Mouse (Mus musculus): ENCODE data around the gene Pla2g4d. TPM values are rescaled to one million over a fixed set of nuclear protein-coding genes. Genes with fewer than 3 reads are reported as not detected.

Pla2g4d gene
- 0.11 and 0.24 TPM in 2 replicates for polyA plus RNA-seq (2014; fragmentation: Nextera tagmentation; extraction: Ambion mirVana)

GRCm38 (mm10) chr2:120288995-120289394 is at the start of gene Pla2g4d:
Gene Pla2g4d (minus strand): TSS chr2:120289197.
- WGBS: 81% methylated on average over 5 of the region's 5 CpGs
- Histone ChIP-seq H3K4me3 (ENCODE audit: low read depth, low read length) (no peak within 1 kb of the TSS), H3K4me1 (ENCODE audit: control insufficient read depth, insufficient read depth, low read length) (no peaks in the 10 kb centered on the region), H3K27ac (replicated peaks; ENCODE audit: low read depth, low read length) (no peak within 1 kb of the TSS), H3K9ac (ENCODE audit: low read length) (no peak within 1 kb of the TSS), H3K9me3 (ENCODE audit: control insufficient read depth, low read length) (no peaks in the 10 kb centered on the region), H3K36me3 (ENCODE audit: control insufficient read depth, insufficient read depth, low read length) (no peaks in the 10 kb centered on the region), H3K4me2 (ENCODE audit: low read depth, severe bottlenecking) (no peak within 1 kb of the TSS), H3K27me3 (ENCODE audit: control insufficient read depth, insufficient read depth, low read length) (no peaks in the 10 kb centered on the region)
- no peak for ATAC-seq (ENCODE audit: insufficient number of reproducible peaks, low FRiP score, low TSS enrichment, low read depth)
- no peak for DNase-seq (ENCODE audit: low spot score)

DNA sequence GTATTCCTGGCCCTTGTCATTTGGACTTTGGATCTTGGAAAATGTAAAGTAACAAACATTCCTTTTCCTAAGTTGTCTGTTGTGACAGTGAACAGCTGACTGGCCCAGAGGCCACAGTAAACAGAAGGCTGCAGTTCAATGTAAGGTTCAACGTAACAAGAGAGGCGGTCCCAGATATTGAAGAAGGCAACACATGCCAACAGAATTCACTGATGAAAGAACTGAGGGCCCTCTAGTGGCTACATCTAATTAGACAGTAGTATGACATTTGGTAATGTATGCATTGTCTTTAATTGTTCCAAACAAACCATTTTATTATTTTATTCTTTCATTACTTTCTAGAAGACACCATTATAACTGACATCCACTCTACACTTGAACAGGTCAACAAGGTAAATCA is 48.9 kb upstream of the Pla2g4d start:
- Histone ChIP-seq H3K9me3 (ENCODE audit: control insufficient read depth, low read length) (no peaks in the 10 kb centered on the region), H3K9ac (ENCODE audit: low read length) (no peak overlapping the region), H3K4me2 (ENCODE audit: low read depth, severe bottlenecking) (no peak overlapping the region), H3K36me3 (ENCODE audit: control insufficient read depth, insufficient read depth, low read length) (peaks cover 6% of the 10 kb centered on the region; the same call in 1 of the 2 replicates), H3K27me3 (ENCODE audit: control insufficient read depth, insufficient read depth, low read length) (no peaks in the 10 kb centered on the region), H3K27ac (replicated peaks; ENCODE audit: low read depth, low read length) (no peak overlapping the region), H3K4me1 (ENCODE audit: control insufficient read depth, insufficient read depth, low read length) (no peaks in the 10 kb centered on the region), H3K4me3 (ENCODE audit: low read depth, low read length) (no peak overlapping the region)
- 86% methylated on average over 2 of the region's 2 CpGs for WGBS
- ATAC-seq (ENCODE audit: insufficient number of reproducible peaks, low FRiP score, low TSS enrichment, low read depth): no peak
- no peak for DNase-seq (ENCODE audit: low spot score)

DNA sequence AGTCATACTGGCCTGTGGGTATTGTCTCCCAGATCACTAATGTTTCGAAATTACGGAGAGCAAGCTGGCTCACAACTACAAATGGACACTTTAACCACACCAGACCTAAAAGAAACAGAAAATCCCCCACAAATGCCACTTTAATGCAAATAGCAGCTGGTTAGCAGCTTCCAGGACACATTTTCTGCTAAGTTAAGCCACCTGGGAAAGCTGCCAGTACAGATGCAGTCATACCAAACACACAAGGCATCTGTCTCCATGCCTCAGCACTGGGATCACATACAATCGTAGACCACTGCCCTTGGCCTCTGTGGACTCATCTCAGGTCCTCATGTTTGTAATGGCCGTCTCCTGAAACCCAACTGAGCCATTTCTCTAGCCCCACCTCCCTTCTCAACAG is 42.6 kb upstream of the Pla2g4d start:
- DNase-seq (ENCODE audit: low spot score): no peak

GRCm38 (mm10) chr2:120315077-120315476 is 26.1 kb upstream of the Pla2g4d start:
- 72% methylated on average over 4 of the region's 4 CpGs for WGBS
- no peaks in the 10 kb centered on the region for H3K4me1 ChIP-seq (ENCODE audit: control insufficient read depth, insufficient read depth, low read length)
- ATAC-seq (ENCODE audit: insufficient number of reproducible peaks, low FRiP score, low TSS enrichment, low read depth) (no peak), DNase-seq (ENCODE audit: low spot score) (no peak)
- no peak overlapping the region for H3K4me3 ChIP-seq (ENCODE audit: low read depth, low read length)
- no peaks in the 10 kb centered on the region for H3K27me3 ChIP-seq (ENCODE audit: control insufficient read depth, insufficient read depth, low read length)
- H3K9me3 ChIP-seq (ENCODE audit: control insufficient read depth, low read length): no peaks in the 10 kb centered on the region
- no peak overlapping the region for H3K9ac ChIP-seq (ENCODE audit: low read length)
- no peaks in the 10 kb centered on the region for H3K36me3 ChIP-seq (ENCODE audit: control insufficient read depth, insufficient read depth, low read length)
- H3K4me2 ChIP-seq (ENCODE audit: low read depth, severe bottlenecking): no peak overlapping the region
- H3K27ac ChIP-seq (replicated peaks; ENCODE audit: low read depth, low read length): no peak overlapping the region

More for the DNA sequence above, 42.6 kb upstream of the Pla2g4d start:
- Histone ChIP-seq H3K27ac (replicated peaks; ENCODE audit: low read depth, low read length) (no peak overlapping the region), H3K27me3 (ENCODE audit: control insufficient read depth, insufficient read depth, low read length) (no peaks in the 10 kb centered on the region), H3K9ac (ENCODE audit: low read length) (no peak overlapping the region), H3K4me2 (ENCODE audit: low read depth, severe bottlenecking) (no peak overlapping the region), H3K9me3 (ENCODE audit: control insufficient read depth, low read length) (no peaks in the 10 kb centered on the region), H3K4me1 (ENCODE audit: control insufficient read depth, insufficient read depth, low read length) (no peaks in the 10 kb centered on the region), H3K36me3 (ENCODE audit: control insufficient read depth, insufficient read depth, low read length) (peaks cover 16% of the 10 kb centered on the region), H3K4me3 (ENCODE audit: low read depth, low read length) (no peak overlapping the region)
- no peak for ATAC-seq (ENCODE audit: insufficient number of reproducible peaks, low FRiP score, low TSS enrichment, low read depth)
- 88% methylated on average over 4 of the region's 4 CpGs for WGBS

DNA sequence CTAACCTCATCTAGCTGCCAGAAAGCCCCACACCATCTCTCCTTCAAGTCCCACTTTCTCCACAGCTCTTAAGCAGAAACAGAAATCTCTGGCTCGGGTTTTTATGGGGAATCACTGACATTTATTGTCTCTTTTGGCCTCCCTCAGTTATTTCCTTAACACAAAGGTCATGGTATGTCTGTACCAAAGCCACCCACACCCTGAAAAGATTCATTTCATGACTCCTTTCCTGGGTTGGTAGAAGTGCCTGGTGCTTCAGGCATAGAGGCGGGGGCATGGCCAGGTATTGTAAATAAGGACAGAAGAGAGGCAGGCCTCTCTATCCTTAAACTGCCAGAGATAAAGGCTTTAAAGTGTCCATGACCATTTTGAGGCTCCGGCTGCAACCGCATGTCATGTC is 25.5 kb upstream of the Pla2g4d start:
- Histone ChIP-seq H3K27me3 (ENCODE audit: control insufficient read depth, insufficient read depth, low read length) (no peaks in the 10 kb centered on the region), H3K27ac (replicated peaks; ENCODE audit: low read depth, low read length) (no peak overlapping the region), H3K36me3 (ENCODE audit: control insufficient read depth, insufficient read depth, low read length) (no peaks in the 10 kb centered on the region), H3K9ac (ENCODE audit: low read length) (no peak overlapping the region), H3K4me3 (ENCODE audit: low read depth, low read length) (no peak overlapping the region), H3K4me2 (ENCODE audit: low read depth, severe bottlenecking) (no peak overlapping the region), H3K4me1 (ENCODE audit: control insufficient read depth, insufficient read depth, low read length) (no peaks in the 10 kb centered on the region), H3K9me3 (ENCODE audit: control insufficient read depth, low read length) (no peaks in the 10 kb centered on the region)
- DNase-seq (ENCODE audit: low spot score) (no peak), ATAC-seq (ENCODE audit: insufficient number of reproducible peaks, low FRiP score, low TSS enrichment, low read depth) (no peak)
- WGBS: 79% methylated on average over 4 of the region's 4 CpGs

- Histone ChIP-seq H3K4me3 (ENCODE audit: low read depth, low read length) (no peak within 1 kb of the TSS), H3K4me1 (ENCODE audit: control insufficient read depth, insufficient read depth, low read length) (no peaks in the 10 kb centered on the region), H3K9me3 (ENCODE audit: control insufficient read depth, low read length) (no peaks in the 10 kb centered on the region), H3K27ac (replicated peaks; ENCODE audit: low read depth, low read length) (no peak within 1 kb of the TSS), H3K4me2 (ENCODE audit: low read depth, severe bottlenecking) (no peak within 1 kb of the TSS), H3K36me3 (ENCODE audit: control insufficient read depth, insufficient read depth, low read length) (no peaks in the 10 kb centered on the region), H3K9ac (ENCODE audit: low read length) (no peak within 1 kb of the TSS), H3K27me3 (ENCODE audit: control insufficient read depth, insufficient read depth, low read length) (no peaks in the 10 kb centered on the region)
- ATAC-seq (ENCODE audit: insufficient number of reproducible peaks, low FRiP score, low TSS enrichment, low read depth) (no peak), DNase-seq (ENCODE audit: low spot score) (no peak)
- 44% methylated on average over 3 of the region's 3 CpGs for WGBS
Measured at GRCm38 (mm10) chr2:120313976-120314375, 25.0 kb upstream of the Pla2g4d start, which contains the start of gene Pla2g4f. Gene Pla2g4f (minus strand): TSS chr2:120314165.

DNA sequence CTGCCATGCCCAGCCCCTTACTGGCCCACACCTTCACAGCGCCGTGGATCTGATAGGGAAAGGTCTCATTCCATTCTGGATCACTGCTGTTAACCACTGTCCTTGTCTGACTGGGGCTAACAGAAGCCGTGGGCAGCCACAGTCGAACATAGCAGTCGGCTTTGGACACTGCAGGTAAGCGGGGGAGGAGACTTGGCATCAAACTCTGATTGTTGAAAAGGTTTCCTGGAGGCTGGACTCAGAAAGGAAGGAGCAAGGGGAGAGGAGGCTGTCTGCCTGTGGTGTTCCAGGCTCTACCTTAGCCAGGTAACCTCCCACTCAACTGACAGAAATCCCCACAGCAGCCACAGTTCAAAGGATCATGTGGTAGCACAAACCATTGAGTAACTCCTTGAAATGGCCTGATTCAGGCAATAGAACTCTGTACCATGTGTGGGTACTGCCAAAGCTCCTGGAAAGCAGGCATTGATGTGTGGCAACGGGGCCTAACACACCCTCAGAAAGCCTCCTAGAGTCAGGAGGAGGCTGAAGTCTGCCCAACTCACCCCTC is 23.4 kb upstream of the Pla2g4d start:
- 85% methylated on average over 7 of the region's 7 CpGs for WGBS
- no peak for DNase-seq (ENCODE audit: low spot score)
- Histone ChIP-seq H3K27ac (replicated peaks; ENCODE audit: low read depth, low read length) (no peak overlapping the region), H3K4me3 (ENCODE audit: low read depth, low read length) (no peak overlapping the region), H3K27me3 (ENCODE audit: control insufficient read depth, insufficient read depth, low read length) (no peaks in the 10 kb centered on the region), H3K4me2 (ENCODE audit: low read depth, severe bottlenecking) (no peak overlapping the region), H3K9me3 (ENCODE audit: control insufficient read depth, low read length) (no peaks in the 10 kb centered on the region), H3K4me1 (ENCODE audit: control insufficient read depth, insufficient read depth, low read length) (no peaks in the 10 kb centered on the region), H3K9ac (ENCODE audit: low read length) (no peak overlapping the region), H3K36me3 (ENCODE audit: control insufficient read depth, insufficient read depth, low read length) (no peaks in the 10 kb centered on the region)
- no peak for ATAC-seq (ENCODE audit: insufficient number of reproducible peaks, low FRiP score, low TSS enrichment, low read depth)

DNA sequence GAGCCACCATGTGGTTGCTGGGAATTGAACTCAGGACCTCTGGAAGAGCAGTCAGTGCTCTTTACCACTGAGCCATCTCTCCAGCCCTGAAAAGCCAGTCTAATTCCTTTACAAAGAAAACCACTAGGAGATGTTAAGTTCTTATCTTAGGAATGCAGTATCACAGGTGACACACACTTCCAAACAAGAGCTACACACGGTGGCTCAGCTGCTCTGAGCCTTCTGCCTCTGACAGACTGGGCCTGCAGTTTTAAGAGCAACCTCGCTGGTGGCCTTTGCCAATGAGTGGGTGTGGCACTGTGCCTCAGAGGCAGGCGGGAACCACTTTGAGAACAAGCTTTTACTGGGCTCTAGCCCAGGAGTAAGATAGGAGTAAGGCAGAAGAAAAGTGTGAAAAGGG is 15.1 kb upstream of the Pla2g4d start:
- DNase-seq (ENCODE audit: low spot score) (no peak), ATAC-seq (ENCODE audit: insufficient number of reproducible peaks, low FRiP score, low TSS enrichment, low read depth) (no peak)
- H3K36me3 ChIP-seq (ENCODE audit: control insufficient read depth, insufficient read depth, low read length): no peaks in the 10 kb centered on the region
- H3K9ac ChIP-seq (ENCODE audit: low read length): no peak overlapping the region
- no peaks in the 10 kb centered on the region for H3K9me3 ChIP-seq (ENCODE audit: control insufficient read depth, low read length)
- no peak overlapping the region for H3K4me2 ChIP-seq (ENCODE audit: low read depth, severe bottlenecking)
- no peaks in the 10 kb centered on the region for H3K4me1 ChIP-seq (ENCODE audit: control insufficient read depth, insufficient read depth, low read length)
- H3K4me3 ChIP-seq (ENCODE audit: low read depth, low read length): no peak overlapping the region
- WGBS: 26% methylated on average over 3 of the region's 3 CpGs
- H3K27ac ChIP-seq (replicated peaks; ENCODE audit: low read depth, low read length): no peak overlapping the region
- no peaks in the 10 kb centered on the region for H3K27me3 ChIP-seq (ENCODE audit: control insufficient read depth, insufficient read depth, low read length)

DNA sequence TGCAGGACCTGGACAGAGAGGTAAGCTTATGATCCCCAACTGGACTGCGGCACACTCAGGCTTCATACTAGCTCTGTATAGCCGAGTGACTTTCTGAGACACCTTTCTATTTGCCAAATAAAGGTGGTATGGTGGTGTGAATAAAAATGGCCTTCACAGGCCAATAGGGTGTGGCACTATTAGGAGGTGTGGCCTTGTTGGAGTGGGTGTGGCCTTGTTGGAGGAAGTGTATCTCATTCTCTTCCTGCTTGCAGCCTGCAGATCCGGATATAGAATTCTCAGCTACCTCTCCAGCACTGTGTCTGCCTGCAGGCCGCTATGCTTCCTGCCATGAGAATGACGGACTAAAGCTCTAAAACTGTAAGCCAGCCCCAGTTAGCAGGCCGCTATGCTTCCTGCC is 12.1 kb upstream of the Pla2g4d start:
- no peaks in the 10 kb centered on the region for H3K36me3 ChIP-seq (ENCODE audit: control insufficient read depth, insufficient read depth, low read length)

More for the DNA sequence above, 12.1 kb upstream of the Pla2g4d start:
- no peak overlapping the region for H3K9ac ChIP-seq (ENCODE audit: low read length)
- no peak overlapping the region for H3K4me2 ChIP-seq (ENCODE audit: low read depth, severe bottlenecking)
- no peaks in the 10 kb centered on the region for H3K9me3 ChIP-seq (ENCODE audit: control insufficient read depth, low read length)
- no peak overlapping the region for H3K27ac ChIP-seq (replicated peaks; ENCODE audit: low read depth, low read length)
- 93% methylated on average over 6 of the region's 6 CpGs for WGBS
- ATAC-seq (ENCODE audit: insufficient number of reproducible peaks, low FRiP score, low TSS enrichment, low read depth): no peak
- H3K27me3 ChIP-seq (ENCODE audit: control insufficient read depth, insufficient read depth, low read length): no peaks in the 10 kb centered on the region
- DNase-seq (ENCODE audit: low spot score): no peak
- no peaks in the 10 kb centered on the region for H3K4me1 ChIP-seq (ENCODE audit: control insufficient read depth, insufficient read depth, low read length)
- H3K4me3 ChIP-seq (ENCODE audit: low read depth, low read length): no peak overlapping the region
